Mouse (Mus musculus): ENCODE measurements around the gene H3f3a.

- no peak for TF ChIP-seq GATA1 (IDR thresholded peaks at IDR 0.05; ENCODE audit: borderline replicate concordance, low read length)
- TF ChIP-seq FLI1 (IDR thresholded peaks at IDR 0.05; ENCODE audit: low read length), result no peak
Observed at GRCm38 (mm10) chr1:180781250-180781649, 32.5 kb downstream of the H3f3a start.

Measured in megakaryocyte, embryonic 14.5 days (primary cell).